Mouse (Mus musculus) G1E (cell line): Measurements from ENCODE around the gene Phpt1. TPM values are rescaled to one million over a fixed set of nuclear protein-coding genes. Genes with fewer than 3 reads are reported as not detected.

Experiments used
- ATAC-seq: 2 replicates; pipeline ENCODE4 v1.8.0; 2016; ENCODE audit warnings: mild to moderate bottlenecking; ENCODE audit not compliant: insufficient number of reproducible peaks, poor library complexity, low FRiP score, severe bottlenecking; ENCODE audit errors: extremely low read depth
- DNase-seq: peaks from one replicate; pipeline ENCODE4 v3.0.0; 2012; ENCODE audit warnings: low spot score
- H3K27me3 ChIP-seq: 2 replicates; pipeline ENCODE4 v1.6.1; 2012; ENCODE audit warnings: mild to moderate bottlenecking, low read length, inconsistent platforms; ENCODE audit not compliant: insufficient read depth
- H3K36me3 ChIP-seq: replicated peaks from 2 replicates; pipeline ENCODE3; 2012; ENCODE audit warnings: mild to moderate bottlenecking, inconsistent platforms
- H3K4me1 ChIP-seq: 2 replicates; pipeline ENCODE4 v1.6.1; 2012; ENCODE audit warnings: low read depth, low read length, inconsistent platforms, mixed read lengths; ENCODE audit not compliant: insufficient read depth
- H3K4me3 ChIP-seq: 2 replicates; pipeline ENCODE4 v1.5.1; 2012; ENCODE audit warnings: low read depth, mild to moderate bottlenecking, inconsistent platforms, low read length, moderate library complexity, mixed read lengths
- H3K9me3 ChIP-seq: replicated peaks from 2 replicates; pipeline ENCODE4 v1.6.1; 2012; ENCODE audit warnings: inconsistent platforms
- CTCF ChIP-seq: IDR thresholded peaks from 2 replicates; pipeline ENCODE4 v1.5.1; 2012; ENCODE audit warnings: low read depth, low read length, inconsistent platforms, mixed read lengths
- GATA1 ChIP-seq: IDR thresholded peaks from 2 replicates; pipeline ENCODE4 v1.6.1; 2012; ENCODE audit warnings: borderline replicate concordance, low read length, inconsistent platforms, mixed read lengths
- GATA2 ChIP-seq: IDR thresholded peaks from 2 replicates; pipeline ENCODE4 v1.6.1; 2012; ENCODE audit warnings: low read depth, low read length, inconsistent platforms, borderline replicate concordance
- POLR2AphosphoS5 ChIP-seq: IDR thresholded peaks from 2 replicates; pipeline ENCODE4 v1.6.1; 2012; ENCODE audit warnings: low read depth, low read length, inconsistent platforms; ENCODE audit not compliant: insufficient replicate concordance
- TAL1 ChIP-seq: conservative IDR thresholded peaks from 2 replicates; pipeline ENCODE4 v1.6.1; 2012; ENCODE audit warnings: low read depth, low read length, inconsistent platforms, mixed read lengths
- polyA plus RNA-seq: library from polyadenylated mRNA; stranded (reverse); fragments of >175 nt; gene quantifications from 2 replicates; pipeline ENCODE4 v1.2.3, GENCODE M21; 2012
- total RNA-seq, 2 experiments: library from RNA; stranded (forward) in 1 of 2; stranded (reverse) in 1 of 2; fragments of 200-1000 nt in 1 of 2; fragments of >200 nt in 1 of 2; fragmentation: Nextera tagmentation in 1 of 2; gene quantifications; 2 replicates each; pipeline ENCODE4 v1.2.3; 2014 to 2017

Phpt1 gene
- total and polyA plus RNA-seq, 3 experiments: 1.4 to 12.5 (median 9.5) TPM

DNA sequence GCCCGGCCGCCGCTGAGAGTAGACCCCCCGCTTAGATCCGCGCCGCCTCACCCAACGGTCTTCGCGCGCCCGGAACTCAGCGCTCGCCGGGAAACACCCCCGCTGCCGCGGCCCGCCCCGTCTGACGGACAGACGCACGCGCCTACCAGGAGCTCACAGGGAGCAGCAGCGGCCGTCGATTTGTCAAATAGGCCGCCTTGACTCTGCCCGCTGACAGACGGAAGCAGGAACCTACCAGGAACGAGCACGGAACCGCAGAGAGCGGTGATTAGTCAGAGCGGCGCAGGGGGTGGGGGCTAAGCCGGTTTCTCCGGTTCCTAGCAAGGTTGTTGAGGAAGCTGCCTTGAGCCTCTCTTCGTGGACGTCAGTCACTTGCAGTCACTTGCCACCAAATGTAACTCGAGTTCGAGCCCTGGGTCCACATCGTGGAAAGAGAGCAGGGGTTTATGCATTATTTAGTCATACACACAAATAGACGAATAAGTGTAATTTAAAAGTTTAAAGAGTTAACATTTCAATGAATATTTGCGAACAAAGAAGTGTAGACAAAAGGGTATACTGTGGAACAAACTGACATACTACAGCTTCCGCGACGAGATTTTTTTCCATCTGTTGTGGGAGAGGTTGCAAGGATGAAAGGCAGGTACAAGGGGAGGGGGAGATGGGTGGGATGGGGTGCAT is 28.1 kb downstream of the Phpt1 start, which contains the start of gene Traf2:
Gene Traf2 (minus strand): TSS at position 130 of the 681 bp plus-strand sequence.
- Histone ChIP-seq H3K9me3 (no peaks in the 10 kb centered on the region), H3K4me1 (peaks cover 48% of the 10 kb centered on the region), H3K27me3 (peaks cover 5% of the 10 kb centered on the region; the same call in 1 of the 2 replicates), H3K36me3 (peaks cover 33% of the 10 kb centered on the region), H3K4me3 (peak within 1 kb of the TSS; percentile 83)
- TF ChIP-seq TAL1: no peak
- no peak for TF ChIP-seq POLR2AphosphoS5
- no peak for TF ChIP-seq GATA1
- no peak for TF ChIP-seq CTCF
- TF ChIP-seq GATA2: no peak
- ATAC-seq (peak; percentile 100), DNase-seq (peak; percentile 100)

DNA sequence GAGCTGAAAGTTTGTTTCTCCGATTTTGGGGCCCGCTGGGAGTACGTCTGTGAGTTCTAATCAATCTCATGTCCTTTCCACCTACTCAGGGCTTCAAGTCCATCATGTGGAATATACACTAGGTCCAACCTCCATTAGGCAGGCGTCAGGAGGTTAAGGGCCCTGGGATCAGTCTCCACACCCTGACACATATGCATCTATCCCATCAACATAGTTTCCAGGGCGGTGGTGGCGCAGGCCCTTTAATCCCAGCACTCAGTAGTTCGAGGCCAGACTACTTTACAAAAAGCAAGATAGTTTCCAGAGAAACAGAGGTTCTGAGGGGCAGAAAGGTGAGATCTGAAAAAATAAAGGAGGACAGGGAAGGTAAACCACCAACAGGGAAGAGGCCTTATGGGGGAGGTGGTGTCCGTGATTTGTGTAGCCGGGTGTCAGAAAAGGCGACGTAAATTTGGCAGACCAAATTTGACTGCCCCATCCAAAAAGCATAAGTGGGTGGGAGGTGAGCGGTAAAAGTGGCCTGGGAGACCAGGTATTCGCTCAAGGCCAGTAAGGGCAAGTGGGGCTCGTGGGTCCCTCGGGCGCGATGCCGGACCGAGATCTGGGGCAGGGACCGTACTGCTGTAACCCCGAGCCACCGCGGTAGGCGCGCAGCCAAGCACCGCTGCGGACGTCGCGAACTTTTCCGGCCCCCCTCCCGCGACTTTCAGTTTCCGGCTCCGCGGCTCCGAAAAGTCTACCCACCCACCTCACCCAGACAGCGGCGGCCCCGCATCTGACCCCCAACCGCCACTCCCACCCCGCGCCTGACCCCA is 28.8 kb downstream of the Phpt1 start:
- DNase-seq (no peak), ATAC-seq (no peak)
- Histone ChIP-seq H3K9me3 (no peaks in the 10 kb centered on the region), H3K4me3 (peak overlapping the region; percentile 83), H3K27me3 (peaks cover 5% of the 10 kb centered on the region; the same call in 1 of the 2 replicates), H3K36me3 (peaks cover 38% of the 10 kb centered on the region), H3K4me1 (peaks cover 52% of the 10 kb centered on the region)
- TF ChIP-seq CTCF (no peak), GATA1 (no peak), TAL1 (no peak), GATA2 (no peak), POLR2AphosphoS5 (no peak)

DNA sequence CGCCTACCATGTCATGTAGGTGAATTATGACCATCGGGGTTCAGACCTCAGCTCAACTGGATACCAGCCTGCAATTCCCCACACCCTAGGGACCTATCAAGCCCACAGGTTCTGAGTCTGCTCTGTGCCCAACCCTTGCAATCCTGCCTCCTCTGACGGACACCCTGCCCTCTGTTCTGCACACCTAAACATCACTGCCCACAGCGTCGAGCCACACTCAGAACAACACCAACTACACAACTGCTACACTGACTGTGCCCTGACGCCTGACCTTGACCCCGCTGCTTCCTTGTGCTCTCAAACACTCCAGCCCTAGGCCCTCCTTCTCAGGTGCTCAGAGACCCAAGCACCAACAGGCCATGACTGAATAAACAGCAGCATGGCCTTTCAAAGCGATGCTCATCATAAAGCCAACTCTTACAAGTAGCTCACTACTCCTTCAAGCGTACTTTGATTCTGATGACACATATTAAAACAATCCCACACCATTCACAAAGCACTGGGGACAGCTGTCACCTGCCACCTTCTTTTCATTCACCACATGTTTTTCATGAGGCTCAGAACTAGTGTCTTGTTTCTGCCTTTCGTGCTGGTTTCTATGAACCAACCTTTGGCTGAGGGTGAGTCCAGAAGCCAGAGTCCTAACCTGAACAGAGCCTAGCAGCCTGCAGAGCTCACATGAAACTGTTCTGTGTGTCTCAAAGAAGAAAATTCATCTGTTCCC is 33.2 kb downstream of the Phpt1 start:
- no peaks in the 10 kb centered on the region for H3K9me3 ChIP-seq
- no peak for DNase-seq
- H3K4me3 ChIP-seq: no peak overlapping the region
- H3K36me3 ChIP-seq: peaks cover 76% of the 10 kb centered on the region
- H3K27me3 ChIP-seq: no peaks in the 10 kb centered on the region
- TF ChIP-seq CTCF: no peak
- TF ChIP-seq GATA1: no peak
- no peak for TF ChIP-seq POLR2AphosphoS5
- no peak for TF ChIP-seq GATA2
- no peak for TF ChIP-seq TAL1
- H3K4me1 ChIP-seq: peaks cover 41% of the 10 kb centered on the region
- no peak for ATAC-seq

DNA sequence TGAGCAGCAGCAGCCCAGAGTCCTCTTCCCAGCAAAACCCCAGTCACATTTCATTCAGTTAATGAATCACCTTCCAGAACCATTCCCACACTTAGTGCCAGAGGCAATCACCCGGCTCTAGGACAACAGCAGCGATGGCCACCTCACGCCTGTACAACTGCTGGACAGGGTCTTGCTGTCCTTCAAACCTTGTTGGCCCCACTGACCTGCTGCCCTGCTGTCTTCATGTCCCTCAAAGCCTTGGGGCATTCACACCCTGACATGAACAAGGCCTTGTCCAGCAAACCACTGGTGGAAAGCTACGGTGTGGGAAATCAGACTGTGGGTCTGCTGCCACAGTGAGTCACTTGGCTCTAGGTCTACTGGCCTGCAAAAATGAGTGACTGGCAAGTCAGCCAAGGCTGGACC is 34.5 kb downstream of the Phpt1 start:
- no peak for ATAC-seq

DNA sequence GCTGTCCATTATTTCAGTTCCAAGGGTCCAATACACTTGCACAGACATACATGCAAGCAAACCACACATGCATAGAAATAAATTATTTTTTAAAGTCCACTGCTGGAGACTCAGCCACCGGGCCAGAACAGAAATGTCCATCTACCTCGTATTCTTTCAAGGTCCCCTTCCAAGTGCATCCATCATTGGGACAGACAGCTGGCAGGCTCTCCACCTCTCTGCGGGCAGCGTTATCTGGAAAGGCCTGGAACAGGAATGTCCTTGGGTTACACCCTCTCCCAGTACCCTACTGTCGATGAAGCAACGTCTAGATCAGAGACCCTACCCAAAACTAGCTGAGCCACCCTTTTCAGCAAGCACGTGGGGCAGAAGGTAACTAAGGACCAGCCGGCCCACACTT is 38.5 kb downstream of the Phpt1 start:
- DNase-seq: no peak
- no peaks in the 10 kb centered on the region for H3K27me3 ChIP-seq
- H3K9me3 ChIP-seq: no peaks in the 10 kb centered on the region
- H3K4me3 ChIP-seq: no peak overlapping the region
- peaks cover 22% of the 10 kb centered on the region for H3K4me1 ChIP-seq
- peaks cover 89% of the 10 kb centered on the region for H3K36me3 ChIP-seq
- no peak for ATAC-seq
- TF ChIP-seq TAL1: no peak
- TF ChIP-seq CTCF: no peak
- no peak for TF ChIP-seq GATA1
- TF ChIP-seq POLR2AphosphoS5: no peak
- no peak for TF ChIP-seq GATA2

More for the DNA sequence above, 34.5 kb downstream of the Phpt1 start:
- Histone ChIP-seq H3K4me3 (no peak overlapping the region), H3K9me3 (no peaks in the 10 kb centered on the region), H3K36me3 (peaks cover 88% of the 10 kb centered on the region), H3K27me3 (no peaks in the 10 kb centered on the region), H3K4me1 (peaks cover 32% of the 10 kb centered on the region)
- no peak for DNase-seq
- TF ChIP-seq CTCF (no peak), POLR2AphosphoS5 (no peak), TAL1 (no peak), GATA1 (no peak), GATA2 (no peak)
